Mouse (Mus musculus): ENCODE results near the gene Zfp768.
A peak's percentile ranks its signal among the peaks of the same experiment; 100 is the strongest.
"Not testable (repeated sequence)": the region's sequence is repeated elsewhere in the genome, so short reads cannot be mapped to it uniquely, and the experiment has no call there.

Gene Zfp768

GRCm38 (mm10) chr7:127345512-127346325 is at the start of gene Zfp768:
Zfp768 (minus strand) TSS chr7:127345589.
- peak; percentile 94 for DNase-seq (ENCODE audit: low spot score)

GRCm38 (mm10) chr7:127393944-127394333 is 48.5 kb upstream of the Zfp768 start:
- DNase-seq (ENCODE audit: low spot score): no peak

- peak; percentile 91 for DNase-seq (ENCODE audit: low spot score)
Measured at GRCm38 (mm10) chr7:127393157-127393943, 48.0 kb upstream of the Zfp768 start, which contains the start of gene E430018J23Rik. E430018J23Rik (minus strand) TSS chr7:127393629.

- no peak for DNase-seq (ENCODE audit: low spot score)
Measured at GRCm38 (mm10) chr7:127392251-127392824, 46.9 kb upstream of the Zfp768 start.

- DNase-seq (ENCODE audit: low spot score): no peak
Measured at GRCm38 (mm10) chr7:127391538-127391937, 46.1 kb upstream of the Zfp768 start.

GRCm38 (mm10) chr7:127390306-127390705 is 44.9 kb upstream of the Zfp768 start:
- no peak for DNase-seq (ENCODE audit: low spot score)

GRCm38 (mm10) chr7:127388201-127388600 is 42.8 kb upstream of the Zfp768 start:
- not testable (repeated sequence) for DNase-seq (ENCODE audit: low spot score)

- peak; percentile 77 for DNase-seq (ENCODE audit: low spot score)
Measured at GRCm38 (mm10) chr7:127386641-127387392, 41.4 kb upstream of the Zfp768 start, which contains the start of gene 9130019O22Rik. 9130019O22Rik (minus strand) TSS chr7:127387166.

GRCm38 (mm10) chr7:127385560-127385959 is 40.2 kb upstream of the Zfp768 start:
- not testable (repeated sequence) for DNase-seq (ENCODE audit: low spot score)

- no peak for DNase-seq (ENCODE audit: low spot score)
Measured at GRCm38 (mm10) chr7:127378310-127378921, 33.0 kb upstream of the Zfp768 start.

GRCm38 (mm10) chr7:127375271-127376245 is 30.2 kb upstream of the Zfp768 start, which contains the start of gene Zfp747:
Zfp747 (minus strand) TSS chr7:127376050.
- peak; percentile 84 for DNase-seq (ENCODE audit: low spot score)

GRCm38 (mm10) chr7:127371870-127372269 is 26.5 kb upstream of the Zfp768 start:
- DNase-seq (ENCODE audit: low spot score): not testable (repeated sequence)

GRCm38 (mm10) chr7:127371213-127371612 is 25.8 kb upstream of the Zfp768 start:
- no peak for DNase-seq (ENCODE audit: low spot score)

- DNase-seq (ENCODE audit: low spot score): no peak
Measured at GRCm38 (mm10) chr7:127366249-127366648, 20.9 kb upstream of the Zfp768 start.

- DNase-seq (ENCODE audit: low spot score): no peak
Measured at GRCm38 (mm10) chr7:127364166-127364565, 18.8 kb upstream of the Zfp768 start.

- peak; percentile 33 for DNase-seq (ENCODE audit: low spot score)
Measured at GRCm38 (mm10) chr7:127363475-127363921, 18.1 kb upstream of the Zfp768 start.

GRCm38 (mm10) chr7:127362418-127362817 is 17.0 kb upstream of the Zfp768 start:
- not testable (repeated sequence) for DNase-seq (ENCODE audit: low spot score)

GRCm38 (mm10) chr7:127361449-127361848 is 16.1 kb upstream of the Zfp768 start:
- no peak for DNase-seq (ENCODE audit: low spot score)

- DNase-seq (ENCODE audit: low spot score): no peak
Measured at GRCm38 (mm10) chr7:127360265-127360664, 14.9 kb upstream of the Zfp768 start.

GRCm38 (mm10) chr7:127358472-127358871 is 13.1 kb upstream of the Zfp768 start:
- no peak for DNase-seq (ENCODE audit: low spot score)
